18 mouse cellular contexts compared by ENCODE assay signal in genomic region chr19:46977460-46977859, GRCm38 (mm10). TPM values are rescaled to one million over a fixed set of nuclear protein-coding genes. Genes with fewer than 3 reads are reported as not detected.
DNase-seq lines count a peak whose midpoint lies in the region; ATAC-seq and TF ChIP-seq lines count a peak whose summit lies in the region.
"Had no signal": no experiment of that assay in that cellular context is flagged by ENCODE, and none has a peak within 500 bp of the region (broad histone marks: within the 10 kb centered on the region; RNA-seq: fewer than 3 reads in every experiment).

No protein-coding gene starts in this region.

- H3K27ac ChIP-seq in lung, postnatal 0 days (ENCODE audit: low read length): no peak overlapping the region
- H3K27ac ChIP-seq: forebrain, embryonic 10.5 days; gastrocnemius, adult 2 months; layer of hippocampus, adult 2 months; macrophage had no signal

- no peak for TF ChIP-seq EP300 in lung, postnatal 0 days (IDR thresholded peaks at IDR 0.05)

- no peak overlapping the region for H3K4me2 ChIP-seq in lung, postnatal 0 days (replicated peaks; ENCODE audit: low read depth, low read length)
- H3K4me2 ChIP-seq: liver, embryonic 13.5 days had no signal

- peak overlapping the region; percentile 42 for H3K4me3 ChIP-seq in megakaryocyte, embryonic 14.5 days (replicated peaks)
- H3K4me3 ChIP-seq in lung, postnatal 0 days (ENCODE audit: low read depth, low read length): no peak overlapping the region
- H3K4me3 ChIP-seq: forebrain, embryonic 10.5 days; gastrocnemius, adult 2 months; layer of hippocampus, adult 2 months; liver, embryonic 13.5 days had no signal

- H3K9me3 ChIP-seq in megakaryocyte, embryonic 14.5 days: no peaks in the 10 kb centered on the region
- H3K9me3 ChIP-seq in lung, postnatal 0 days (ENCODE audit: low read length): no peaks in the 10 kb centered on the region
- H3K9me3 ChIP-seq: forebrain, embryonic 10.5 days; liver, embryonic 13.5 days had no signal

- peaks cover 85% of the 10 kb centered on the region for H3K4me1 ChIP-seq in megakaryocyte, embryonic 14.5 days
- H3K4me1 ChIP-seq in lung, postnatal 0 days (ENCODE audit: insufficient read depth, low read depth, low read length): peaks cover 5% of the 10 kb centered on the region; the same call in 1 of the 2 replicates

- no peak for TF ChIP-seq POLR2A in brain, embryonic 14.5 days (IDR thresholded peaks at IDR 0.05; ENCODE audit: borderline replicate concordance, extremely low read depth, insufficient read depth, insufficient read length, poor library complexity, severe bottlenecking)

- no peak overlapping the region for H3K9ac ChIP-seq in lung, postnatal 0 days (replicated peaks; ENCODE audit: low read depth)
- H3K9ac ChIP-seq: liver, embryonic 13.5 days had no signal

- peak; percentile 66 for DNase-seq in brain, embryonic 14.5 days (ENCODE audit: low read depth)
- peak; percentile 84 to 89 for DNase-seq in kidney, adult 8-10 months
- peak; percentile 15 for DNase-seq in retina, adult 2 months (ENCODE audit: low read depth, low spot score)
- DNase-seq in thymus, postnatal 0 days (ENCODE audit: low spot score): no peak
- no peak for DNase-seq in lung, postnatal 0 days (ENCODE audit: low spot score)
- no peak for DNase-seq in layer of hippocampus, adult 8-10 months (ENCODE audit: low spot score in 2 of 2)
- DNase-seq: adrenal gland, postnatal 36 days; cerebellum, adult 2 months; gastrocnemius, adult 2 months; liver, embryonic 13.5 days; right cerebral cortex, postnatal 14 days; thymus, adult 2 months had no signal

- no peak for ATAC-seq in megakaryocyte, adult 5-6 weeks (ENCODE audit: poor library complexity, severe bottlenecking)
- ATAC-seq in lung, postnatal 0 days: no peak

- H3K27me3 ChIP-seq in megakaryocyte, embryonic 14.5 days (replicated peaks): no peaks in the 10 kb centered on the region
- no peaks in the 10 kb centered on the region for H3K27me3 ChIP-seq in lung, postnatal 0 days (replicated peaks; ENCODE audit: insufficient read depth, low read length)
- H3K27me3 ChIP-seq: liver, embryonic 13.5 days had no signal

- H3K36me3 ChIP-seq in megakaryocyte, embryonic 14.5 days (replicated peaks; ENCODE audit: low read length): no peaks in the 10 kb centered on the region
- no peaks in the 10 kb centered on the region for H3K36me3 ChIP-seq in lung, postnatal 0 days (ENCODE audit: insufficient read depth, low read length)
- H3K36me3 ChIP-seq: forebrain, embryonic 10.5 days; liver, embryonic 13.5 days had no signal

- 67% methylated on average over 6 of the region's 6 CpGs for WGBS in lung, postnatal 0 days

- TF ChIP-seq CTCF in brain, embryonic 14.5 days (IDR thresholded peaks at IDR 0.05; ENCODE audit: borderline replicate concordance, extremely low read depth, insufficient read depth, insufficient read length): no peak
- TF ChIP-seq CTCF in lung, postnatal 0 days (IDR thresholded peaks at IDR 0.05): no peak

RNA-seq across cellular contexts. Expression of gene Ina, which starts 37.0 kb away (rescaled TPM):
- polyA plus RNA-seq in megakaryocyte, embryonic 14.5 days (2012; ENCODE audit: insufficient read depth, low replicate concordance): 0.13 TPM in 1 of 2 replicates, not detected in the other
- total RNA-seq in megakaryocyte, adult 5-6 weeks (2015): not detected in 2 replicates
- not detected in 2 replicates for total RNA-seq in megakaryocyte, adult 5-6 weeks (2017)
- polyA plus RNA-seq in brain, embryonic 14.5 days (2012; rRNA removed): 413 and 626 TPM in 2 replicates
- 0.37 and 0.39 TPM in 2 replicates for polyA plus RNA-seq in thymus, postnatal 0 days (2015; fragmentation: Nextera tagmentation; extraction: Ambion mirVana)
- polyA plus RNA-seq in lung, postnatal 0 days (2015; fragmentation: Nextera tagmentation; extraction: Ambion mirVana): 0.04 and 0.08 TPM in 2 replicates
- total RNA-seq in layer of hippocampus, adult 8-10 months (2022): 100 to 1,000 TPM; 144 to 177 (median 163) TPM
- total RNA-seq: gastrocnemius, adult 2 months; hematopoietic stem cell, adult 5-6 weeks had no signal
- polyA plus RNA-seq: macrophage had no signal

RNA-seq across cellular contexts. Expression of gene Nt5c2, which starts 37.5 kb away (rescaled TPM):
- polyA plus RNA-seq in megakaryocyte, embryonic 14.5 days (2012; ENCODE audit: insufficient read depth, low replicate concordance): 2.1 and 11.7 TPM in 2 replicates
- 32.5 and 36.1 TPM in 2 replicates for total RNA-seq in megakaryocyte, adult 5-6 weeks (2015)
- 42.1 and 43.6 TPM in 2 replicates for total RNA-seq in megakaryocyte, adult 5-6 weeks (2017)
- 40.1 and 49.2 TPM in 2 replicates for polyA plus RNA-seq in brain, embryonic 14.5 days (2012; rRNA removed)
- polyA plus RNA-seq in thymus, postnatal 0 days (2015; fragmentation: Nextera tagmentation; extraction: Ambion mirVana): 104 and 120 TPM in 2 replicates
- 45.3 and 45.5 TPM in 2 replicates for polyA plus RNA-seq in lung, postnatal 0 days (2015; fragmentation: Nextera tagmentation; extraction: Ambion mirVana)
- 100 to 1,000 TPM in 1 of 4 experiments, 10 to 100 TPM in 3; 72.5 to 101 (median 83.1) TPM for total RNA-seq in layer of hippocampus, adult 8-10 months (2022)

Comparison
In these comparisons a context has a peak if more than half of its experiments do, and no peak if none do; other contexts are left out.
1. DNase-seq: peak in brain, embryonic 14.5 days (single experiment), kidney, adult 8-10 months (2 of 2) and retina, adult 2 months (single experiment); none in thymus, postnatal 0 days (single experiment), lung, postnatal 0 days (single experiment) and layer of hippocampus, adult 8-10 months (0 of 2).
2. RNA of gene Ina, which starts 37.0 kb away (polyA plus RNA-seq): 413 to 626 TPM in brain, embryonic 14.5 days; 0.37 to 0.39 TPM in thymus, postnatal 0 days, 0.13 TPM in megakaryocyte, embryonic 14.5 days and 0.04 to 0.08 TPM in lung, postnatal 0 days; every median in the first group is over 100 times any median in the second.